Mouse (Mus musculus): ENCODE measurements around the gene Wfdc2. TPM values are rescaled to one million over a fixed set of nuclear protein-coding genes. Genes with fewer than 3 reads are reported as not detected.
"Not testable (repeated sequence)": the region's sequence is repeated elsewhere in the genome, so short reads cannot be mapped to it uniquely, and the experiment has no call there.

Gene Wfdc2
- polyA plus RNA-seq, 1 experiment from 2014 or later = 73.4 TPM

DNA sequence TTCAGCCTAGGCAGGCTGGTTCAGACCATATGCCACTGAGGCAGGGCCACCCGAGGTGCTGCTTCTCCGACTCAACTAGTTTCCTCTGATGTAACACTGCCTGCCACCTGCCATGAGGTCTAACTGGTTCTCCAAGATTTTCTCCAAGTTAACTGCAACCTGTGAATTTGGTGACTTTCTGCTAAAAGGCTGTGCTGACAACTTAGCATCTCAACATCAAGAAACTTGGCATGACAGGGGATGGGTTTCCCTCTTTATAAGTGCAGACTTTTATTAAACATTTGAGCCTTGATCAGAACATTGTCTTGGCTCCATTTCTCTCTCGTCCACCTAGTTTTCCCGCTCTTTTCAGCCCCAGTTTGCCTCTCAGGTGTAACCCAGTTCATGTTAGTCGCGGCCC, 11.1 kb downstream of the Wfdc2 start, which contains the start of gene Spint3:
Spint3 (minus strand) TSS at position 101 of the 400 bp plus-strand sequence.
- ATAC-seq (ENCODE audit: insufficient number of reproducible peaks, low FRiP score, low TSS enrichment, low read depth) = not testable (repeated sequence)

GRCm38 (mm10) chr2:164585025-164585725, 23.0 kb downstream of the Wfdc2 start, which contains the start of gene Wfdc6a:
TSS of gene Wfdc6a (minus strand) at chr2:164585447.
- not testable (repeated sequence) for H3K4me1 ChIP-seq; H3K36me3 ChIP-seq; H3K9ac ChIP-seq; H3K27ac ChIP-seq (replicated peaks); ATAC-seq (ENCODE audit: insufficient number of reproducible peaks, low FRiP score, low TSS enrichment, low read depth); H3K9me3 ChIP-seq (replicated peaks); H3K27me3 ChIP-seq; H3K4me2 ChIP-seq (replicated peaks); H3K4me3 ChIP-seq (replicated peaks)
- 54% methylated on average over 13 of the region's 13 CpGs for WGBS

More for the DNA sequence above, 11.1 kb downstream of the Wfdc2 start, which contains the start of gene Spint3:
- H3K4me3 ChIP-seq (replicated peaks); H3K9me3 ChIP-seq (replicated peaks); H3K4me2 ChIP-seq (replicated peaks); H3K9ac ChIP-seq; H3K27ac ChIP-seq (replicated peaks); H3K4me1 ChIP-seq; H3K36me3 ChIP-seq; H3K27me3 ChIP-seq: not testable (repeated sequence)
- WGBS = 84% methylated on average over 6 of the region's 6 CpGs

DNA sequence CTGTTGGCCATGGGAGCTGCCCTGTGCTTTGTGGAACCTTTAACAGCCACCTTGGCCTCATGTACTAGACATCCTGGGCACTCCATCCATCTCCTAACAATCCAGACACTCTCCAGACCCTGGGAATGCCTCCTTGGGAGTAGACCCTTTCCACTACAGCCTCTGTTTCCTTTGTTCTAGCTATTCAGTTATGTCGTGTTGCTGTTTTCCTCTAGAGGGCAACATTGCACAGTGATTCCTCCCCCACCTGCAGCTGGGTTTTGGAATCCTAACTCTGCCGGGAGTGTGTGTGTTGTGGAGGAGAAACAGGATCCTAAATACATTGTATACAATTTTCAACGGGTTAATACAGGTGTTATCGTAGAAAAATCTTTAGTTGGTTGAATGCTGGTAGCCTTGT, 29.8 kb downstream of the Wfdc2 start:
- H3K4me3 ChIP-seq (replicated peaks) = no peak overlapping the region
- ATAC-seq (ENCODE audit: insufficient number of reproducible peaks, low FRiP score, low TSS enrichment, low read depth) = no peak
- 5% methylated on average over 4 of the region's 4 CpGs for WGBS

GRCm38 (mm10) chr2:164593494-164593893, 31.3 kb downstream of the Wfdc2 start, which contains the start of gene Eppin:
TSS of gene Eppin (minus strand) at chr2:164593594.
- no peak within 1 kb of the TSS for H3K4me2 ChIP-seq (replicated peaks)
- no peak within 1 kb of the TSS for H3K4me3 ChIP-seq (replicated peaks)
- no peaks in the 10 kb centered on the region for H3K4me1 ChIP-seq
- no peaks in the 10 kb centered on the region for H3K36me3 ChIP-seq
- WGBS = 85% methylated on average over 4 of the region's 4 CpGs
- no peak within 1 kb of the TSS for H3K27ac ChIP-seq (replicated peaks)
- no peaks in the 10 kb centered on the region for H3K9me3 ChIP-seq (replicated peaks)
- H3K9ac ChIP-seq = no peak within 1 kb of the TSS
- no peak for ATAC-seq (ENCODE audit: insufficient number of reproducible peaks, low FRiP score, low TSS enrichment, low read depth)
- no peaks in the 10 kb centered on the region for H3K27me3 ChIP-seq

More for the DNA sequence above, 29.8 kb downstream of the Wfdc2 start:
- Histone ChIP-seq H3K4me2 (replicated peaks) (no peak overlapping the region), H3K9ac (no peak overlapping the region), H3K9me3 (replicated peaks) (no peaks in the 10 kb centered on the region), H3K36me3 (no peaks in the 10 kb centered on the region), H3K4me1 (no peaks in the 10 kb centered on the region), H3K27ac (replicated peaks) (no peak overlapping the region), H3K27me3 (no peaks in the 10 kb centered on the region)

GRCm38 (mm10) chr2:164600179-164600578, 38.0 kb downstream of the Wfdc2 start:
- H3K9me3 ChIP-seq (replicated peaks) = no peaks in the 10 kb centered on the region
- no peaks in the 10 kb centered on the region for H3K36me3 ChIP-seq
- no peak for ATAC-seq (ENCODE audit: insufficient number of reproducible peaks, low FRiP score, low TSS enrichment, low read depth)
- no peak overlapping the region for H3K27ac ChIP-seq (replicated peaks)
- no peak overlapping the region for H3K4me3 ChIP-seq (replicated peaks)
- 63% methylated on average over 3 of the region's 3 CpGs for WGBS
- no peak overlapping the region for H3K4me2 ChIP-seq (replicated peaks)
- no peaks in the 10 kb centered on the region for H3K4me1 ChIP-seq
- no peak overlapping the region for H3K9ac ChIP-seq
- H3K27me3 ChIP-seq = no peaks in the 10 kb centered on the region

- Histone ChIP-seq H3K4me3 (replicated peaks) (no peak overlapping the region), H3K27ac (replicated peaks) (no peak overlapping the region), H3K4me2 (replicated peaks) (no peak overlapping the region), H3K36me3 (no peaks in the 10 kb centered on the region), H3K4me1 (no peaks in the 10 kb centered on the region), H3K27me3 (no peaks in the 10 kb centered on the region), H3K9me3 (replicated peaks) (no peaks in the 10 kb centered on the region), H3K9ac (no peak overlapping the region)
- no peak for ATAC-seq (ENCODE audit: insufficient number of reproducible peaks, low FRiP score, low TSS enrichment, low read depth)
- WGBS = 89% methylated on average over 3 of the region's 3 CpGs
These were observed 41.3 kb downstream of the Wfdc2 start for GRCm38 (mm10) chr2:164603482-164603881.

DNA sequence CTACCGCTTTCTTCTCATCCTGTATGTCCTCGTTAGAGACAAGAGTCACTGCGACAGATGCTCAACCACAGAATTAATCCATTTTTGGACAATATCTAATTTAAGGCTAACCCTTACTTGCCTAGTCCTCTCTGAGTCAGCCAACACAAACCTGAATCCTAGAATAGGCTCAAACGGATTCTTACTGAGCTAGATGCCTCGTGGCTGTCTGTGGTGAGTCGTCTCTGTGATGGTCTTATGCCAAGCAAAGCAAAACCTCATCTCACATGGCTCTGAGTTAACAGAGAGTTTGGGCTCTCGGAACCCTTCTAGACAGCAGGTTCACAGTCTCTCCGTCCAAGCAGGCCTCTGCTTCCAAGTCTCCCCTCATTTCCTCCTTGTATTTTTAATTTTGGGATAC, 42.2 kb downstream of the Wfdc2 start:
- 84% methylated on average over 8 of the region's 8 CpGs for WGBS
- Histone ChIP-seq H3K4me3 (replicated peaks) (no peak overlapping the region), H3K27ac (replicated peaks) (no peak overlapping the region), H3K4me1 (no peaks in the 10 kb centered on the region), H3K27me3 (no peaks in the 10 kb centered on the region), H3K4me2 (replicated peaks) (no peak overlapping the region), H3K36me3 (no peaks in the 10 kb centered on the region), H3K9ac (no peak overlapping the region), H3K9me3 (replicated peaks) (no peaks in the 10 kb centered on the region)
- no peak for ATAC-seq (ENCODE audit: insufficient number of reproducible peaks, low FRiP score, low TSS enrichment, low read depth)

- Histone ChIP-seq H3K9me3 (replicated peaks) (no peaks in the 10 kb centered on the region), H3K4me2 (replicated peaks) (no peak overlapping the region), H3K36me3 (no peaks in the 10 kb centered on the region), H3K4me1 (no peaks in the 10 kb centered on the region), H3K27me3 (no peaks in the 10 kb centered on the region), H3K27ac (replicated peaks) (no peak overlapping the region), H3K9ac (no peak overlapping the region), H3K4me3 (replicated peaks) (no peak overlapping the region)
- no peak for ATAC-seq (ENCODE audit: insufficient number of reproducible peaks, low FRiP score, low TSS enrichment, low read depth)
- WGBS = 67% methylated on average over 6 of the region's 6 CpGs
These were observed 46.6 kb downstream of the Wfdc2 start for GRCm38 (mm10) chr2:164608781-164609180.

DNA sequence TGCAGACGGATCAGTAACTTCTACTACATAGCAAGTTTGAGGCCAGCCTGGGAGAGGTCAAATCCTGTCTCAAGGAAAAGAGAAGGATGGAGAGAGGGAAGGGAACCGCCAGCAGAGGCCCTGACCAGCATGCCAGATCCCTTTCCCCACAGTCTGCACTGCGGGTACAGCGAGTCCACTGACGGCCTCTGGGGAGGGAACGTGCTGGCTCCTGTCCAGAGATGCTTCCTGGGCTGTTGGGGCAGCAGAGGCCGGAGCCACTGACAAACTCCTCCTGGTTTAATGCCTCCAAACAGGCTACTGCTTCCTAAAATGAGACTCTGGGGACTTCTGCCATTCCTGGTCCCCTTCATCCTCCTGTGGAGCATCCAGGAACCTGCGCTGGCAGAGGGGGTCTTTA, 51.3 kb downstream of the Wfdc2 start, which contains the start of the genes Wfdc6b and Wfdc8:
Wfdc6b (plus strand) TSS at position 52 of the 400 bp plus-strand sequence.
Wfdc8 (minus strand) TSS at position 156 of the 400 bp plus-strand sequence.
- ATAC-seq (ENCODE audit: insufficient number of reproducible peaks, low FRiP score, low TSS enrichment, low read depth); H3K36me3 ChIP-seq: not testable (repeated sequence)
- 48% methylated on average over 8 of the region's 8 CpGs for WGBS

GRCm38 (mm10) chr2:164615386-164615785, 53.2 kb downstream of the Wfdc2 start:
- Histone ChIP-seq H3K9me3 (replicated peaks) (no peaks in the 10 kb centered on the region), H3K27ac (replicated peaks) (no peak overlapping the region), H3K9ac (no peak overlapping the region), H3K27me3 (no peaks in the 10 kb centered on the region), H3K4me2 (replicated peaks) (no peak overlapping the region), H3K4me3 (replicated peaks) (no peak overlapping the region), H3K4me1 (no peaks in the 10 kb centered on the region), H3K36me3 (no peaks in the 10 kb centered on the region)
- no peak for ATAC-seq (ENCODE audit: insufficient number of reproducible peaks, low FRiP score, low TSS enrichment, low read depth)
- 87% methylated on average over 3 of the region's 3 CpGs for whole genome bisulfite sequencing

More for the DNA sequence above, 51.3 kb downstream of the Wfdc2 start, which contains the start of the genes Wfdc6b and Wfdc8:
- not testable (repeated sequence) for H3K4me3 ChIP-seq (replicated peaks); H3K9me3 ChIP-seq (replicated peaks); H3K4me1 ChIP-seq; H3K27ac ChIP-seq (replicated peaks); H3K27me3 ChIP-seq; H3K4me2 ChIP-seq (replicated peaks); H3K9ac ChIP-seq

All from embryonic facial prominence, embryonic 15.5 days (tissue).